ENCODE assay signal across 17 mouse cellular contexts in the genomic region with DNA sequence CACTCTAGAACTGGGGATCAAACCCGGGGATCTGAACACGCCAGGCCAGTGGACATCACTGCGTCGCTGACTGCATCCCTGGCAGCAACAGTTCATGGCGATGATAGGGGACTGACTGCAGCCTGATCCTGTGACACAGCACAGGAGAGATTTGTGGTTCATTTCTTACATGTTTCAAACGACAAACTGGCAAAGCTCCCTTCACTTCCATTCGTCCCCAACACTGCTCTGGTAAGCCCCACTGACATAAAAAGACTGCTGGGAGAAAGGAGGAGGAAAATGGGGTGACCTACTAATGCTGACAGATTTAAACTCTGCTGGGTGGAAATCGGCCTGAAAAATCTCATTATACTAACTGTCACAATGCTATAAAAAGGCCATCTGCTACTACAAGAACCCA. TPM values are rescaled to one million over a fixed set of nuclear protein-coding genes. Genes with fewer than 3 reads are reported as not detected.
DNase-seq lines count a peak whose midpoint lies in the region; ATAC-seq and TF ChIP-seq lines count a peak whose summit lies in the region.
"Had no signal": no experiment of that assay in that cellular context is flagged by ENCODE, and none has a peak within 500 bp of the region (broad histone marks: within the 10 kb centered on the region; RNA-seq: fewer than 3 reads in every experiment).

No protein-coding gene starts in this region.

- no peak overlapping the region for H3K4me2 ChIP-seq in forebrain, embryonic 15.5 days (replicated peaks)
- H3K4me2 ChIP-seq in forebrain, postnatal 0 days (ENCODE audit: low read depth) = no peak overlapping the region
- no peak overlapping the region for H3K4me2 ChIP-seq in hindbrain, embryonic 15.5 days
- no peak overlapping the region for H3K4me2 ChIP-seq in hindbrain, embryonic 11.5 days (replicated peaks; ENCODE audit: low read depth, low read length)
- H3K4me2 ChIP-seq in liver, embryonic 13.5 days = no peak overlapping the region
- H3K4me2 ChIP-seq in liver, embryonic 12.5 days = no peak overlapping the region
- H3K4me2 ChIP-seq in stomach, embryonic 15.5 days = no peak overlapping the region
- H3K4me2 ChIP-seq: hindbrain, embryonic 12.5 days; liver, embryonic 15.5 days had no signal

- H3K9me3 ChIP-seq in forebrain, embryonic 15.5 days = no peaks in the 10 kb centered on the region
- no peaks in the 10 kb centered on the region for H3K9me3 ChIP-seq in forebrain, postnatal 0 days (ENCODE audit: low read length)
- H3K9me3 ChIP-seq in hindbrain, embryonic 15.5 days = no peaks in the 10 kb centered on the region
- H3K9me3 ChIP-seq in hindbrain, embryonic 11.5 days (ENCODE audit: control insufficient read depth, low read length) = no peaks in the 10 kb centered on the region
- no peaks in the 10 kb centered on the region for H3K9me3 ChIP-seq in liver, embryonic 13.5 days (replicated peaks)
- H3K9me3 ChIP-seq in liver, embryonic 12.5 days (replicated peaks) = no peaks in the 10 kb centered on the region
- H3K9me3 ChIP-seq in stomach, embryonic 15.5 days = no peaks in the 10 kb centered on the region
- H3K9me3 ChIP-seq: hindbrain, embryonic 12.5 days; liver, embryonic 15.5 days had no signal

- no peak for DNase-seq in forebrain, postnatal 0 days
- no peak for DNase-seq in hindbrain, embryonic 11.5 days (ENCODE audit: low spot score)
- no peak for DNase-seq in liver, embryonic 13.5 days
- no peak for DNase-seq in right cerebral cortex, postnatal 14 days
- DNase-seq: adrenal gland, postnatal 25 days; kidney, adult 2 months; thymus, postnatal 4 days had no signal

- H3K9ac ChIP-seq in forebrain, embryonic 15.5 days (replicated peaks) = no peak overlapping the region
- H3K9ac ChIP-seq in forebrain, postnatal 0 days = no peak overlapping the region
- H3K9ac ChIP-seq in hindbrain, embryonic 15.5 days = no peak overlapping the region
- no peak overlapping the region for H3K9ac ChIP-seq in hindbrain, embryonic 11.5 days (ENCODE audit: low read depth, low read length)
- H3K9ac ChIP-seq in liver, embryonic 13.5 days = no peak overlapping the region
- H3K9ac ChIP-seq in liver, embryonic 12.5 days = no peak overlapping the region
- H3K9ac ChIP-seq in stomach, embryonic 15.5 days = no peak overlapping the region
- H3K9ac ChIP-seq: hindbrain, embryonic 12.5 days; liver, embryonic 15.5 days had no signal

- H3K4me1 ChIP-seq in forebrain, embryonic 15.5 days = peaks cover 24% of the 10 kb centered on the region
- H3K4me1 ChIP-seq in forebrain, postnatal 0 days (ENCODE audit: insufficient read depth) = peaks cover 5% of the 10 kb centered on the region; the same call in 1 of the 2 replicates
- peaks cover 27% of the 10 kb centered on the region for H3K4me1 ChIP-seq in hindbrain, embryonic 15.5 days (replicated peaks)
- no peaks in the 10 kb centered on the region for H3K4me1 ChIP-seq in hindbrain, embryonic 11.5 days (replicated peaks; ENCODE audit: control insufficient read depth, insufficient read depth, low read length)
- peaks cover 20% of the 10 kb centered on the region for H3K4me1 ChIP-seq in liver, embryonic 13.5 days (replicated peaks)
- peaks cover 43% of the 10 kb centered on the region for H3K4me1 ChIP-seq in liver, embryonic 12.5 days
- H3K4me1 ChIP-seq in stomach, embryonic 15.5 days = peaks cover 11% of the 10 kb centered on the region
- H3K4me1 ChIP-seq: hindbrain, embryonic 12.5 days had no signal

- H3K27ac ChIP-seq in forebrain, embryonic 15.5 days (replicated peaks) = 0 out of 2 replicates have a peak overlapping the region, but pooled peaks have one; percentile 33
- H3K27ac ChIP-seq in forebrain, postnatal 0 days (ENCODE audit: low read depth, low read length) = no peak overlapping the region
- H3K27ac ChIP-seq in hindbrain, embryonic 15.5 days (replicated peaks) = 0 out of 2 replicates have a peak overlapping the region, but pooled peaks have one; percentile 30
- H3K27ac ChIP-seq in hindbrain, embryonic 11.5 days (ENCODE audit: low read depth, low read length) = no peak overlapping the region
- H3K27ac ChIP-seq in liver, embryonic 13.5 days = peak overlapping the region; percentile 24; the same call in 1 of the 2 replicates
- H3K27ac ChIP-seq in liver, embryonic 12.5 days = no peak overlapping the region
- H3K27ac ChIP-seq in stomach, embryonic 15.5 days = 0 out of 2 replicates have a peak overlapping the region, but pooled peaks have one; percentile 2
- H3K27ac ChIP-seq: hindbrain, embryonic 12.5 days had no signal

- H3K4me3 ChIP-seq in forebrain, embryonic 15.5 days = no peak overlapping the region
- H3K4me3 ChIP-seq in forebrain, postnatal 0 days (ENCODE audit: low read depth, low read length) = no peak overlapping the region
- no peak overlapping the region for H3K4me3 ChIP-seq in hindbrain, embryonic 15.5 days
- H3K4me3 ChIP-seq in hindbrain, embryonic 11.5 days (ENCODE audit: low read depth, low read length) = no peak overlapping the region
- no peak overlapping the region for H3K4me3 ChIP-seq in liver, embryonic 13.5 days (replicated peaks)
- H3K4me3 ChIP-seq in liver, embryonic 12.5 days = no peak overlapping the region
- H3K4me3 ChIP-seq in stomach, embryonic 15.5 days (replicated peaks) = no peak overlapping the region
- H3K4me3 ChIP-seq: hindbrain, embryonic 12.5 days; liver, embryonic 15.5 days had no signal

- 75% methylated on average over 8 of the region's 8 CpGs for WGBS in forebrain, embryonic 15.5 days
- 69% methylated on average over 8 of the region's 8 CpGs for WGBS in forebrain, postnatal 0 days
- 82% methylated on average over 8 of the region's 8 CpGs for WGBS in hindbrain, embryonic 15.5 days
- WGBS in hindbrain, embryonic 11.5 days = 92% methylated on average over 8 of the region's 8 CpGs
- 77% methylated on average over 8 of the region's 8 CpGs for WGBS in liver, embryonic 13.5 days (ENCODE audit: insufficient replicate concordance)
- 78% methylated on average over 8 of the region's 8 CpGs for WGBS in liver, embryonic 12.5 days (ENCODE audit: insufficient replicate concordance)
- 77% methylated on average over 8 of the region's 8 CpGs for WGBS in stomach, embryonic 15.5 days

- no peak for ATAC-seq in forebrain, embryonic 15.5 days (replicated peaks)
- ATAC-seq in forebrain, postnatal 0 days = no peak
- no peak for ATAC-seq in hindbrain, embryonic 15.5 days (ENCODE audit: low FRiP score, low read depth)
- ATAC-seq in hindbrain, embryonic 11.5 days (ENCODE audit: low FRiP score) = no peak
- no peak for ATAC-seq in liver, embryonic 13.5 days (ENCODE audit: low read depth)
- ATAC-seq in liver, embryonic 12.5 days = no peak
- ATAC-seq in stomach, embryonic 15.5 days (ENCODE audit: insufficient read depth, low FRiP score, low read depth) = no peak
- ATAC-seq: lung, postnatal 0 days; midbrain, embryonic 16.5 days; Patski had no signal

- no peaks in the 10 kb centered on the region for H3K27me3 ChIP-seq in forebrain, embryonic 15.5 days
- H3K27me3 ChIP-seq in forebrain, postnatal 0 days (ENCODE audit: insufficient read depth, low read length) = no peaks in the 10 kb centered on the region
- no peaks in the 10 kb centered on the region for H3K27me3 ChIP-seq in hindbrain, embryonic 15.5 days
- no peaks in the 10 kb centered on the region for H3K27me3 ChIP-seq in hindbrain, embryonic 11.5 days (ENCODE audit: control insufficient read depth, insufficient read depth, low read length)
- no peaks in the 10 kb centered on the region for H3K27me3 ChIP-seq in liver, embryonic 13.5 days
- no peaks in the 10 kb centered on the region for H3K27me3 ChIP-seq in liver, embryonic 12.5 days (replicated peaks)
- no peaks in the 10 kb centered on the region for H3K27me3 ChIP-seq in stomach, embryonic 15.5 days (replicated peaks)
- H3K27me3 ChIP-seq: hindbrain, embryonic 12.5 days; liver, embryonic 15.5 days; Patski had no signal

- TF ChIP-seq CTCF in forebrain, postnatal 0 days (IDR thresholded peaks at IDR 0.05; ENCODE audit: low read depth) = no peak

- peaks cover 26% of the 10 kb centered on the region for H3K36me3 ChIP-seq in forebrain, embryonic 15.5 days
- H3K36me3 ChIP-seq in forebrain, postnatal 0 days (ENCODE audit: insufficient read depth) = peaks cover 18% of the 10 kb centered on the region
- peaks cover 20% of the 10 kb centered on the region for H3K36me3 ChIP-seq in hindbrain, embryonic 15.5 days
- H3K36me3 ChIP-seq in hindbrain, embryonic 11.5 days (ENCODE audit: control insufficient read depth, insufficient read depth, low read length) = no peaks in the 10 kb centered on the region; the same call in 1 of the 2 replicates
- H3K36me3 ChIP-seq in liver, embryonic 13.5 days = peaks cover 41% of the 10 kb centered on the region
- H3K36me3 ChIP-seq in liver, embryonic 12.5 days = peaks cover 73% of the 10 kb centered on the region
- H3K36me3 ChIP-seq in stomach, embryonic 15.5 days = peaks cover 12% of the 10 kb centered on the region; the same call in 1 of the 2 replicates

RNA-seq across cellular contexts. Expression of gene Nkiras2, which starts 15.2 kb away (rescaled TPM):
- polyA plus RNA-seq in forebrain, embryonic 15.5 days (2015; fragmentation: Nextera tagmentation; extraction: Ambion mirVana) = 90.5 and 91.3 TPM in 2 replicates
- 83.0 and 100 TPM in 2 replicates for total RNA-seq in forebrain, postnatal 0 days (2014; rRNA removed)
- polyA plus RNA-seq in forebrain, postnatal 0 days (2015; fragmentation: Nextera tagmentation; extraction: Ambion mirVana) = 81.1 and 81.4 TPM in 2 replicates
- 96.2 and 104 TPM in 2 replicates for polyA plus RNA-seq in hindbrain, embryonic 15.5 days (2015; fragmentation: Nextera tagmentation; extraction: Ambion mirVana)
- 108 and 109 TPM in 2 replicates for polyA plus RNA-seq in hindbrain, embryonic 11.5 days (2014; fragmentation: Nextera tagmentation; extraction: Ambion mirVana)
- 19.9 and 20.9 TPM in 2 replicates for polyA plus RNA-seq in liver, embryonic 13.5 days (2015; fragmentation: Nextera tagmentation; extraction: Ambion mirVana)
- polyA plus RNA-seq in liver, embryonic 12.5 days (2016; fragmentation: Nextera tagmentation; extraction: Ambion mirVana) = 22.5 and 24.4 TPM in 2 replicates
- polyA plus RNA-seq in stomach, embryonic 15.5 days (2015; fragmentation: Nextera tagmentation; extraction: Ambion mirVana) = 57.3 and 57.6 TPM in 2 replicates

RNA-seq across cellular contexts. Expression of gene Dnajc7, which starts 16.2 kb away (rescaled TPM):
- 294 and 295 TPM in 2 replicates for polyA plus RNA-seq in forebrain, embryonic 15.5 days (2015; fragmentation: Nextera tagmentation; extraction: Ambion mirVana)
- 104 and 111 TPM in 2 replicates for total RNA-seq in forebrain, postnatal 0 days (2014; rRNA removed)
- polyA plus RNA-seq in forebrain, postnatal 0 days (2015; fragmentation: Nextera tagmentation; extraction: Ambion mirVana) = 232 and 248 TPM in 2 replicates
- 278 and 296 TPM in 2 replicates for polyA plus RNA-seq in hindbrain, embryonic 15.5 days (2015; fragmentation: Nextera tagmentation; extraction: Ambion mirVana)
- polyA plus RNA-seq in hindbrain, embryonic 11.5 days (2014; fragmentation: Nextera tagmentation; extraction: Ambion mirVana) = 95.3 and 105 TPM in 2 replicates
- 70.7 and 86.2 TPM in 2 replicates for polyA plus RNA-seq in liver, embryonic 13.5 days (2015; fragmentation: Nextera tagmentation; extraction: Ambion mirVana)
- 109 and 122 TPM in 2 replicates for polyA plus RNA-seq in liver, embryonic 12.5 days (2016; fragmentation: Nextera tagmentation; extraction: Ambion mirVana)
- 213 and 214 TPM in 2 replicates for polyA plus RNA-seq in stomach, embryonic 15.5 days (2015; fragmentation: Nextera tagmentation; extraction: Ambion mirVana)

RNA-seq across cellular contexts. Expression of gene Cnp, which starts 29.1 kb away (rescaled TPM):
- 23.4 and 26.9 TPM in 2 replicates for polyA plus RNA-seq in forebrain, embryonic 15.5 days (2015; fragmentation: Nextera tagmentation; extraction: Ambion mirVana)
- total RNA-seq in forebrain, postnatal 0 days (2014; rRNA removed) = 37.3 and 41.5 TPM in 2 replicates
- 44.8 and 56.2 TPM in 2 replicates for polyA plus RNA-seq in forebrain, postnatal 0 days (2015; fragmentation: Nextera tagmentation; extraction: Ambion mirVana)
- polyA plus RNA-seq in hindbrain, embryonic 15.5 days (2015; fragmentation: Nextera tagmentation; extraction: Ambion mirVana) = 60.1 and 61.3 TPM in 2 replicates
- 17.4 and 17.8 TPM in 2 replicates for polyA plus RNA-seq in hindbrain, embryonic 11.5 days (2014; fragmentation: Nextera tagmentation; extraction: Ambion mirVana)
- 13.2 and 14.1 TPM in 2 replicates for polyA plus RNA-seq in liver, embryonic 13.5 days (2015; fragmentation: Nextera tagmentation; extraction: Ambion mirVana)
- polyA plus RNA-seq in liver, embryonic 12.5 days (2016; fragmentation: Nextera tagmentation; extraction: Ambion mirVana) = 12.9 and 15.1 TPM in 2 replicates
- polyA plus RNA-seq in stomach, embryonic 15.5 days (2015; fragmentation: Nextera tagmentation; extraction: Ambion mirVana) = 35.3 and 42.7 TPM in 2 replicates

RNA-seq across cellular contexts. Expression of gene Ttc25, which starts 58.4 kb away (rescaled TPM):
- polyA plus RNA-seq in forebrain, embryonic 15.5 days (2015; fragmentation: Nextera tagmentation; extraction: Ambion mirVana) = 1.1 and 2.1 TPM in 2 replicates
- total RNA-seq in forebrain, postnatal 0 days (2014; rRNA removed) = 1.2 and 2.2 TPM in 2 replicates
- 1.1 and 1.8 TPM in 2 replicates for polyA plus RNA-seq in forebrain, postnatal 0 days (2015; fragmentation: Nextera tagmentation; extraction: Ambion mirVana)
- 2.6 and 2.7 TPM in 2 replicates for polyA plus RNA-seq in hindbrain, embryonic 15.5 days (2015; fragmentation: Nextera tagmentation; extraction: Ambion mirVana)
- 2.6 and 2.8 TPM in 2 replicates for polyA plus RNA-seq in hindbrain, embryonic 11.5 days (2014; fragmentation: Nextera tagmentation; extraction: Ambion mirVana)
- polyA plus RNA-seq in liver, embryonic 13.5 days (2015; fragmentation: Nextera tagmentation; extraction: Ambion mirVana) = 0.08 and 0.16 TPM in 2 replicates
- 0.10 and 0.14 TPM in 2 replicates for polyA plus RNA-seq in liver, embryonic 12.5 days (2016; fragmentation: Nextera tagmentation; extraction: Ambion mirVana)
- polyA plus RNA-seq in stomach, embryonic 15.5 days (2015; fragmentation: Nextera tagmentation; extraction: Ambion mirVana) = 0.24 and 0.37 TPM in 2 replicates
- polyA plus RNA-seq: large intestine, adult 2 months had no signal

Comparison
In these comparisons a context has a peak if more than half of its experiments do, and no peak if none do; other contexts are left out.
1. H3K27ac ChIP-seq: peak in forebrain, embryonic 15.5 days (single experiment), hindbrain, embryonic 15.5 days (single experiment), liver, embryonic 13.5 days (single experiment) and stomach, embryonic 15.5 days (single experiment); none in forebrain, postnatal 0 days (single experiment), hindbrain, embryonic 11.5 days (single experiment) and liver, embryonic 12.5 days (single experiment).